Mouse (Mus musculus) embryonic facial prominence, embryonic 13.5 days (tissue): ENCODE measurements around the gene Stom. TPM values are rescaled to one million over a fixed set of nuclear protein-coding genes. Genes with fewer than 3 reads are reported as not detected.
A peak's percentile ranks its signal among the peaks of the same experiment; 100 is the strongest.

Source experiments
- ATAC-seq: fragments of 200-750 bp; cut with Nextera tagmentation; 2 replicates; pipeline ENCODE4 v1.8.0; 2017; ENCODE audit warnings: low read depth; ENCODE audit not compliant: insufficient number of reproducible peaks, insufficient read depth, low FRiP score, low TSS enrichment
- H3K27ac ChIP-seq: fragments of 300-500 bp; sonication (generic); 2 replicates; pipeline ENCODE4 v1.5.1; 2015; ENCODE audit warnings: moderate library complexity, mild to moderate bottlenecking, inconsistent platforms
- H3K27me3 ChIP-seq: fragments of 300-500 bp; sonication (generic); 2 replicates; pipeline ENCODE4 v1.6.1; 2015; ENCODE audit warnings: mild to moderate bottlenecking, inconsistent platforms
- H3K36me3 ChIP-seq: fragments of 300-500 bp; sonication (generic); 2 replicates; pipeline ENCODE4 v1.6.1; 2015; ENCODE audit warnings: mild to moderate bottlenecking, inconsistent platforms
- H3K4me1 ChIP-seq: fragments of 300-500 bp; sonication (generic); 2 replicates; pipeline ENCODE4 v1.6.1; 2015; ENCODE audit warnings: inconsistent platforms
- H3K4me2 ChIP-seq: fragments of 300-500 bp; sonication (generic); 2 replicates; pipeline ENCODE4 v1.6.1; 2015; ENCODE audit warnings: moderate library complexity, mild to moderate bottlenecking, inconsistent platforms
- H3K4me3 ChIP-seq: fragments of 300-500 bp; sonication (generic); 2 replicates; pipeline ENCODE4 v1.5.1; 2015; ENCODE audit warnings: mild to moderate bottlenecking, inconsistent platforms
- H3K9ac ChIP-seq: fragments of 300-500 bp; sonication (generic); 2 replicates; pipeline ENCODE4 v1.6.1; 2015; ENCODE audit warnings: mild to moderate bottlenecking, inconsistent platforms
- H3K9me3 ChIP-seq: fragments of 300-500 bp; sonication (generic); 2 replicates; pipeline ENCODE4 v1.6.1; 2016; ENCODE audit warnings: inconsistent platforms
- WGBS: fragments of 180-500 bp; shearing (Covaris S2); methylation state at CpG from one replicate; pipeline ENCODE4 v1.1.7; 2015; ENCODE audit warnings: mixed read lengths; 5-methylcytosine and 5-hydroxymethylcytosine counted together
- polyA plus RNA-seq: library from polyadenylated mRNA; unstranded; fragments of >200 nt; fragmentation: Nextera tagmentation; extraction: Ambion mirVana; gene quantifications from 2 replicates; pipeline ENCODE4 v1.2.1, GENCODE M21; 2015

Gene Stom
- polyA plus RNA-seq, 1 experiment from 2014 or later = 22.0 TPM

GRCm38 (mm10) chr2:35337419-35337818, 643 bp upstream of the Stom start:
- peak overlapping the region; percentile 79 for H3K27ac ChIP-seq

GRCm38 (mm10) chr2:35335620-35336019, 1.2 kb downstream of the Stom start:
- H3K4me3 ChIP-seq = peak overlapping the region; percentile 72

More at GRCm38 (mm10) chr2:35337419-35337818, 643 bp upstream of the Stom start:
- Histone ChIP-seq H3K36me3 (no peaks in the 10 kb centered on the region), H3K4me1 (peaks cover 20% of the 10 kb centered on the region), H3K4me2 (peak overlapping the region; percentile 99), H3K9ac (peak overlapping the region; percentile 87), H3K9me3 (no peaks in the 10 kb centered on the region), H3K27me3 (no peaks in the 10 kb centered on the region), H3K4me3 (peak overlapping the region; percentile 72)
- ATAC-seq = no peak
- 42% methylated on average over 10 of the region's 10 CpGs for WGBS

GRCm38 (mm10) chr2:35333670-35334069, 3.1 kb downstream of the Stom start:
- Histone ChIP-seq H3K4me2 (no peak overlapping the region), H3K4me3 (no peak overlapping the region), H3K36me3 (no peaks in the 10 kb centered on the region), H3K4me1 (peaks cover 20% of the 10 kb centered on the region), H3K9ac (no peak overlapping the region), H3K27me3 (no peaks in the 10 kb centered on the region), H3K27ac (no peak overlapping the region), H3K9me3 (no peaks in the 10 kb centered on the region)
- ATAC-seq = no peak

More at GRCm38 (mm10) chr2:35335620-35336019, 1.2 kb downstream of the Stom start:
- 2% methylated on average over 7 of the region's 7 CpGs for WGBS
- no peak for ATAC-seq
- Histone ChIP-seq H3K27me3 (no peaks in the 10 kb centered on the region), H3K36me3 (no peaks in the 10 kb centered on the region), H3K27ac (no peak overlapping the region), H3K4me2 (peak overlapping the region; percentile 99), H3K4me1 (peaks cover 20% of the 10 kb centered on the region), H3K9ac (peak overlapping the region; percentile 87), H3K9me3 (no peaks in the 10 kb centered on the region)

- Histone ChIP-seq H3K27ac (no peak overlapping the region), H3K9me3 (no peaks in the 10 kb centered on the region), H3K4me3 (no peak overlapping the region), H3K4me2 (no peak overlapping the region), H3K27me3 (no peaks in the 10 kb centered on the region), H3K4me1 (peaks cover 10% of the 10 kb centered on the region), H3K9ac (no peak overlapping the region), H3K36me3 (no peaks in the 10 kb centered on the region)
- ATAC-seq = no peak
- 46% methylated on average over 2 of the region's 2 CpGs for WGBS
Measured at GRCm38 (mm10) chr2:35331205-35331604, 5.6 kb downstream of the Stom start.

- no peaks in the 10 kb centered on the region for H3K4me1 ChIP-seq
- no peak overlapping the region for H3K4me2 ChIP-seq
- no peaks in the 10 kb centered on the region for H3K36me3 ChIP-seq
- 85% methylated on average over 2 of the region's 2 CpGs for WGBS
- ATAC-seq = no peak
- H3K27ac ChIP-seq = no peak overlapping the region
- H3K4me3 ChIP-seq = no peak overlapping the region
- no peaks in the 10 kb centered on the region for H3K9me3 ChIP-seq
- H3K27me3 ChIP-seq = no peaks in the 10 kb centered on the region
- no peak overlapping the region for H3K9ac ChIP-seq
Measured at GRCm38 (mm10) chr2:35329061-35329460, 7.7 kb downstream of the Stom start.

GRCm38 (mm10) chr2:35328064-35328792, 8.5 kb downstream of the Stom start:
- Histone ChIP-seq H3K27me3 (no peaks in the 10 kb centered on the region), H3K4me2 (no peak overlapping the region), H3K27ac (no peak overlapping the region), H3K9ac (no peak overlapping the region), H3K4me3 (no peak overlapping the region), H3K36me3 (0 out of 2 replicates have a peak, but pooled peaks cover 4% of the 10 kb centered on the region), H3K9me3 (no peaks in the 10 kb centered on the region), H3K4me1 (peaks cover 3% of the 10 kb centered on the region; the same call in 1 of the 2 replicates)
- no peak for ATAC-seq
- WGBS = 43% methylated on average over 11 of the region's 11 CpGs

- Histone ChIP-seq H3K36me3 (0 out of 2 replicates have a peak, but pooled peaks cover 4% of the 10 kb centered on the region), H3K9ac (no peak overlapping the region), H3K4me3 (no peak overlapping the region), H3K4me1 (peaks cover 8% of the 10 kb centered on the region), H3K4me2 (no peak overlapping the region), H3K9me3 (no peaks in the 10 kb centered on the region), H3K27ac (no peak overlapping the region), H3K27me3 (no peaks in the 10 kb centered on the region)
- ATAC-seq = no peak
- 54% methylated on average over 10 of the region's 10 CpGs for WGBS
Measured at GRCm38 (mm10) chr2:35327583-35327982, 9.2 kb downstream of the Stom start.

GRCm38 (mm10) chr2:35326931-35327330, 9.8 kb downstream of the Stom start:
- no peak for ATAC-seq
- Histone ChIP-seq H3K27me3 (no peaks in the 10 kb centered on the region), H3K27ac (no peak overlapping the region), H3K4me1 (peaks cover 14% of the 10 kb centered on the region), H3K4me2 (no peak overlapping the region), H3K4me3 (no peak overlapping the region), H3K36me3 (0 out of 2 replicates have a peak, but pooled peaks cover 4% of the 10 kb centered on the region), H3K9me3 (no peaks in the 10 kb centered on the region), H3K9ac (no peak overlapping the region)
- WGBS = 64% methylated on average over 1 of the region's 1 CpGs

- 68% methylated on average over 10 of the region's 10 CpGs for WGBS
Measured at GRCm38 (mm10) chr2:35325930-35326329, 10.8 kb downstream of the Stom start.

GRCm38 (mm10) chr2:35322404-35323164, 14.2 kb downstream of the Stom start:
- 59% methylated on average over 10 of the region's 10 CpGs for WGBS
- H3K9me3 ChIP-seq = no peaks in the 10 kb centered on the region
- no peak; the same call in 1 of the 2 replicates for ATAC-seq
- peak overlapping the region; percentile 66 for H3K27ac ChIP-seq
- H3K4me1 ChIP-seq = peaks cover 16% of the 10 kb centered on the region
- no peak overlapping the region for H3K9ac ChIP-seq
- no peak overlapping the region for H3K4me3 ChIP-seq
- H3K36me3 ChIP-seq = peaks cover 10% of the 10 kb centered on the region; the same call in 1 of the 2 replicates
- no peak overlapping the region for H3K4me2 ChIP-seq
- H3K27me3 ChIP-seq = no peaks in the 10 kb centered on the region

More at GRCm38 (mm10) chr2:35325930-35326329, 10.8 kb downstream of the Stom start:
- Histone ChIP-seq H3K4me3 (no peak overlapping the region), H3K9me3 (no peaks in the 10 kb centered on the region), H3K4me2 (no peak overlapping the region), H3K4me1 (peaks cover 16% of the 10 kb centered on the region), H3K36me3 (0 out of 2 replicates have a peak, but pooled peaks cover 4% of the 10 kb centered on the region), H3K27me3 (no peaks in the 10 kb centered on the region), H3K9ac (no peak overlapping the region), H3K27ac (no peak overlapping the region)
- ATAC-seq = no peak

GRCm38 (mm10) chr2:35320399-35320798, 16.4 kb downstream of the Stom start:
- Histone ChIP-seq H3K36me3 (peaks cover 10% of the 10 kb centered on the region; the same call in 1 of the 2 replicates), H3K9ac (no peak overlapping the region), H3K4me3 (no peak overlapping the region), H3K27ac (no peak overlapping the region), H3K4me2 (no peak overlapping the region), H3K4me1 (peaks cover 16% of the 10 kb centered on the region), H3K9me3 (no peaks in the 10 kb centered on the region), H3K27me3 (no peaks in the 10 kb centered on the region)
- 86% methylated on average over 15 of the region's 15 CpGs for WGBS
- no peak for ATAC-seq
